Mouse (Mus musculus): Measurements from ENCODE around the gene Tcte2. TPM values are rescaled to one million over a fixed set of nuclear protein-coding genes. Genes with fewer than 3 reads are reported as not detected.

The Tcte2 gene
- polyA plus RNA-seq, 1 experiment from 2014 or later = 5.0 TPM

- peaks cover 0 to 6% of the 10 kb centered on the region in 2 experiments; a peak in 2 of 4 replicates for H3K4me1 ChIP-seq (ENCODE audit: control insufficient read depth in 2 of 2, insufficient read depth in 2 of 2, low read length in 2 of 2)
- no peaks in the 10 kb centered on the region for H3K9me3 ChIP-seq (ENCODE audit: control insufficient read depth, low read length)
- H3K4me3 ChIP-seq (ENCODE audit: control insufficient read depth in 1 of 2, insufficient read depth in 1 of 2, low read depth in 1 of 2, low read length in 2 of 2) = no peak overlapping the region
- WGBS = 85% methylated on average over 3 of the region's 3 CpGs
- no peaks in the 10 kb centered on the region for H3K27me3 ChIP-seq (ENCODE audit: control insufficient read depth, insufficient read depth, low read length)
- ATAC-seq (ENCODE audit: insufficient number of reproducible peaks, insufficient read depth, low FRiP score, low read depth) = no peak
- no peak overlapping the region for H3K9ac ChIP-seq (ENCODE audit: low read length)
- no peak overlapping the region for H3K27ac ChIP-seq (replicated peaks in 1 of 2; ENCODE audit: control insufficient read depth in 1 of 2, insufficient read depth in 1 of 2, low read depth in 2 of 2, low read length in 2 of 2)
- H3K36me3 ChIP-seq (ENCODE audit: control insufficient read depth, insufficient read depth, low read length) = no peaks in the 10 kb centered on the region
- no peak overlapping the region for H3K4me2 ChIP-seq (ENCODE audit: low read length)
Observed at GRCm38 (mm10) chr17:13712518-13712917, 49.1 kb downstream of the Tcte2 start.

GRCm38 (mm10) chr17:13712116-13712515 lies 49.5 kb downstream of the Tcte2 start:
- H3K27me3 ChIP-seq (ENCODE audit: control insufficient read depth, insufficient read depth, low read length) = no peaks in the 10 kb centered on the region
- ATAC-seq (ENCODE audit: insufficient number of reproducible peaks, insufficient read depth, low FRiP score, low read depth) = no peak
- H3K36me3 ChIP-seq (ENCODE audit: control insufficient read depth, insufficient read depth, low read length) = no peaks in the 10 kb centered on the region
- H3K4me2 ChIP-seq (ENCODE audit: low read length) = no peak overlapping the region
- H3K9ac ChIP-seq (ENCODE audit: low read length) = no peak overlapping the region
- H3K9me3 ChIP-seq (ENCODE audit: control insufficient read depth, low read length) = no peaks in the 10 kb centered on the region
- H3K4me3 ChIP-seq (ENCODE audit: control insufficient read depth in 1 of 2, insufficient read depth in 1 of 2, low read depth in 1 of 2, low read length in 2 of 2) = no peak overlapping the region
- 78% methylated on average over 6 of the region's 6 CpGs for WGBS
- no peak overlapping the region for H3K27ac ChIP-seq (replicated peaks in 1 of 2; ENCODE audit: control insufficient read depth in 1 of 2, insufficient read depth in 1 of 2, low read depth in 2 of 2, low read length in 2 of 2)
- H3K4me1 ChIP-seq (ENCODE audit: control insufficient read depth in 2 of 2, insufficient read depth in 2 of 2, low read length in 2 of 2) = peaks cover 0 to 5% of the 10 kb centered on the region in 2 experiments; a peak in 2 of 4 replicates

GRCm38 (mm10) chr17:13711173-13711572 lies 50.5 kb downstream of the Tcte2 start:
- H3K27ac ChIP-seq (replicated peaks in 1 of 2; ENCODE audit: control insufficient read depth in 1 of 2, insufficient read depth in 1 of 2, low read depth in 2 of 2, low read length in 2 of 2) = no peak overlapping the region
- no peaks in the 10 kb centered on the region for H3K9me3 ChIP-seq (ENCODE audit: control insufficient read depth, low read length)
- no peak overlapping the region for H3K9ac ChIP-seq (ENCODE audit: low read length)
- no peaks in the 10 kb centered on the region for H3K27me3 ChIP-seq (ENCODE audit: control insufficient read depth, insufficient read depth, low read length)
- H3K4me1 ChIP-seq (ENCODE audit: control insufficient read depth in 2 of 2, insufficient read depth in 2 of 2, low read length in 2 of 2) = peaks cover 0 to 5% of the 10 kb centered on the region in 2 experiments; a peak in 2 of 4 replicates
- no peaks in the 10 kb centered on the region for H3K36me3 ChIP-seq (ENCODE audit: control insufficient read depth, insufficient read depth, low read length)
- H3K4me3 ChIP-seq (ENCODE audit: control insufficient read depth in 1 of 2, insufficient read depth in 1 of 2, low read depth in 1 of 2, low read length in 2 of 2) = no peak overlapping the region
- H3K4me2 ChIP-seq (ENCODE audit: low read length) = no peak overlapping the region
- WGBS = 83% methylated on average over 5 of the region's 5 CpGs
- ATAC-seq (ENCODE audit: insufficient number of reproducible peaks, insufficient read depth, low FRiP score, low read depth) = no peak

DNA sequence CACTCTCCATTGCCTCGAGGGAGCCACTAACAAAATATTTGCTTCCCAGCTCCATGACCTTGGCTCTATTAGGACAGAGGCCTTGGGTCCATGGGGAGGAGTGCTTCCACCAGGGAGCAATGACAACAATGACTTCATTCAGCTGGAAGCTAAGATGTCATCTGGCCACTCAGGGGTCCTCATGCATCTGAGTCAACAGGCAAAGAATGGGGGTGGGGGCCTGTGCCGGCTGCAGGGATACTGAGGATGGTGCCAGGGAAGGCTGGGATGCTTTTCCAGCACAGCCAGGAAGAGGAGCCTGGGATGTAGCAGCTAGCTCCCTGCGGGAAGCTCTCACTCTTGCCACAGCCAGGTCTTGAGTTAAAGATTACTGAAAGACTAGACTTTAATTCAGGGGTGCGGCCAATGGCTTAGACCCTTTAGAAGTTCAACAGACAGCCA lies 56.1 kb downstream of the Tcte2 start:
- no peaks in the 10 kb centered on the region for H3K27me3 ChIP-seq (ENCODE audit: control insufficient read depth, insufficient read depth, low read length)
- ATAC-seq (ENCODE audit: insufficient number of reproducible peaks, insufficient read depth, low FRiP score, low read depth) = no peak
- no peak overlapping the region for H3K9ac ChIP-seq (ENCODE audit: low read length)
- H3K4me3 ChIP-seq (ENCODE audit: control insufficient read depth in 1 of 2, insufficient read depth in 1 of 2, low read depth in 1 of 2, low read length in 2 of 2) = no peak overlapping the region
- H3K4me1 ChIP-seq (ENCODE audit: control insufficient read depth in 2 of 2, insufficient read depth in 2 of 2, low read length in 2 of 2) = peaks cover 24 to 31% of the 10 kb centered on the region in 2 experiments
- 0 out of 4 replicates have a peak overlapping the region, but pooled peaks of 1 of the 2 experiments have one; percentile 27 for H3K27ac ChIP-seq (replicated peaks in 1 of 2; ENCODE audit: control insufficient read depth in 1 of 2, insufficient read depth in 1 of 2, low read depth in 2 of 2, low read length in 2 of 2)
- H3K4me2 ChIP-seq (ENCODE audit: low read length) = no peak overlapping the region
- H3K36me3 ChIP-seq (ENCODE audit: control insufficient read depth, insufficient read depth, low read length) = no peaks in the 10 kb centered on the region
- no peaks in the 10 kb centered on the region for H3K9me3 ChIP-seq (ENCODE audit: control insufficient read depth, low read length)
- 25% methylated on average over 4 of the region's 4 CpGs for WGBS

DNA sequence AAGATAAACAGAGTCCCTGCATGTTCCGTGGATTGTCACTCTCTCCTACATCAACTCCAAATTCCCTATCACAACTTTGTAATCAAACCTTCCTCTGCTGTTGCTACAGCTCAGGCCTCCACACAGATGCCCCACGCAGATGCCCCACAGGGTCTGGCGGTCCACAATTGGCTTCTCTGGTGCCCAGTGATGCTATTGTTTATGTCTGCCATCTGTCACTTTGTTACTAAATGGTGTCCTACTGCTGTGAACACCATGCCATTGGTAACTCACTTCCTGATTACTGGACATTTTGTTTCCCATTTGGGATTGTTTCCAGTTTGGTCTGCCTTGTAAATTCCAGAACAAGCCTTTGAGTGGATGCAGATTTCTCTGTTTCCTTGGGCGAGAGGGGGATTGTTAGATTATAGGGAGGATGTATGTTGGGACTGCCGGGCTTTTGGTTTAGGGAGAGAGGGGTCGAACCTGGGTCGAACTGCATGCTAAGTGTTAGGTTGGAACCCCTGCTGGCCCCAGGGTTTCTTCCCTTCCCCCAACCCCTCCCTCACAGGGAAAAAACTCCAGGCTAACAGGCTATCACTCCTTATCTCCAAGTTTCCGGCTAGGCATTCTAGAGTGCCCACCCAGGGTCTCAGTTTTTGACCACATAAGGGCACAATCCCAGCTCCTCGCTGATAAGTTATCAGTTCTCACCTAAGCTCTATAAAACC lies 57.9 kb downstream of the Tcte2 start:
- ATAC-seq (ENCODE audit: insufficient number of reproducible peaks, insufficient read depth, low FRiP score, low read depth) = no peak
- Histone ChIP-seq H3K9me3 (ENCODE audit: control insufficient read depth, low read length) (no peaks in the 10 kb centered on the region), H3K27ac (replicated peaks in 1 of 2; ENCODE audit: control insufficient read depth in 1 of 2, insufficient read depth in 1 of 2, low read depth in 2 of 2, low read length in 2 of 2) (peak overlapping the region; percentile 27 to 57; a peak in 3 of 4 replicates), H3K36me3 (ENCODE audit: control insufficient read depth, insufficient read depth, low read length) (no peaks in the 10 kb centered on the region), H3K27me3 (ENCODE audit: control insufficient read depth, insufficient read depth, low read length) (no peaks in the 10 kb centered on the region), H3K4me2 (ENCODE audit: low read length) (no peak overlapping the region), H3K4me1 (ENCODE audit: control insufficient read depth in 2 of 2, insufficient read depth in 2 of 2, low read length in 2 of 2) (peaks cover 39 to 42% of the 10 kb centered on the region in 2 experiments), H3K4me3 (ENCODE audit: control insufficient read depth in 1 of 2, insufficient read depth in 1 of 2, low read depth in 1 of 2, low read length in 2 of 2) (no peak overlapping the region), H3K9ac (ENCODE audit: low read length) (no peak overlapping the region)
- 25% methylated on average over 9 of the region's 9 CpGs for WGBS

DNA sequence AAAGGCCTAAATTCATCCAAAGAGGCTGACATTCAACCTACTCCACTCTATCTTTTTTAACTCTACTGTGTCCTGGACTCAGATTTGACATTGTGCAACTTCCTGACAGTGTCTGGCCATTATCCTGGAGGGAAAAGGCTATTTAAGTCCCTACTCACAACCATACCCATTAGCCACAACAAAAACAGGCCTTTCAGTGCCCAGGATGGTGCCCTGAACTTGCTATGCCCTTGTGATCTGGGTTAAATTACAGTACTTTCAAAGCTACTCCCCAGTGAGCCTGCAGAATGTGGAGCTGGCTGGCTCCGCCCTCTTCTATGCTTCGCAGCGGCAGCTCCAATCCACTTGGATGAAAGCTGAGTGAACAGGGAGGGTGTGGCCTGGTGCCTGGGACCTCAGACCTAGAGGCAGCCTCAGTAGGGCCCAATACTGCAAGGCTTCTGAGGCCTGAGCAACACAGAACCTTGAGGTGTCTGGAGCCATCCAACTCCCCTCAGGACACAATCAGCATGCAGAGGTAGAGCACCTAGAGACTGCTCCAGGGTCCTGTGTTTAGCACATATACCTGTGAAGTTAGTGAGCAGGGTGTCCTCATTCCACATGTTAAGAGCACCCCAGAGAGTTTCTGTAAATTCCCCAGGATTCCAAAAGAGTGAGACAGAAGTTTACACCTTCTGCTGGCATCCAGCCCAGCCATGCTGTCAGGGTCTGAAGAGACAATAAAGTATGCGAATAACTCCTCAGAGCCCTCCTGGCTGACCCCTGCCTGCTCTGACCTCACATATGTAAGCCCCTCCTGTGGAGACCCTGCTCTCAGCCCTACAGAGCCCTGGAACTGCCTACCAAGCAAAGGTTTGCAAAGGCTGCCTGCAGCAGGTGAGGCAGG lies 61.3 kb downstream of the Tcte2 start:
- 12% methylated on average over 4 of the region's 4 CpGs for whole genome bisulfite sequencing
- Histone ChIP-seq H3K27ac (replicated peaks in 1 of 2; ENCODE audit: control insufficient read depth in 1 of 2, insufficient read depth in 1 of 2, low read depth in 2 of 2, low read length in 2 of 2) (peak overlapping the region; percentile 80 to 87), H3K27me3 (ENCODE audit: control insufficient read depth, insufficient read depth, low read length) (no peaks in the 10 kb centered on the region), H3K4me2 (ENCODE audit: low read length) (no peak overlapping the region; the same call in 1 of the 2 replicates), H3K9me3 (ENCODE audit: control insufficient read depth, low read length) (no peaks in the 10 kb centered on the region), H3K36me3 (ENCODE audit: control insufficient read depth, insufficient read depth, low read length) (no peaks in the 10 kb centered on the region), H3K4me3 (ENCODE audit: control insufficient read depth in 1 of 2, insufficient read depth in 1 of 2, low read depth in 1 of 2, low read length in 2 of 2) (no peak overlapping the region), H3K9ac (ENCODE audit: low read length) (peak overlapping the region; percentile 44; the same call in 1 of the 2 replicates), H3K4me1 (ENCODE audit: control insufficient read depth in 2 of 2, insufficient read depth in 2 of 2, low read length in 2 of 2) (peaks cover 35 to 36% of the 10 kb centered on the region in 2 experiments)
- peak; percentile 64; the same call in 1 of the 2 replicates for ATAC-seq (ENCODE audit: insufficient number of reproducible peaks, insufficient read depth, low FRiP score, low read depth)

- Histone ChIP-seq H3K9me3 (ENCODE audit: control insufficient read depth, low read length) (no peaks in the 10 kb centered on the region), H3K27me3 (ENCODE audit: control insufficient read depth, insufficient read depth, low read length) (no peaks in the 10 kb centered on the region), H3K27ac (replicated peaks in 1 of 2; ENCODE audit: control insufficient read depth in 1 of 2, insufficient read depth in 1 of 2, low read depth in 2 of 2, low read length in 2 of 2) (peak overlapping the region; percentile 80 to 87), H3K4me3 (ENCODE audit: control insufficient read depth in 1 of 2, insufficient read depth in 1 of 2, low read depth in 1 of 2, low read length in 2 of 2) (no peak overlapping the region), H3K36me3 (ENCODE audit: control insufficient read depth, insufficient read depth, low read length) (no peaks in the 10 kb centered on the region), H3K9ac (ENCODE audit: low read length) (no peak overlapping the region), H3K4me2 (ENCODE audit: low read length) (no peak overlapping the region), H3K4me1 (ENCODE audit: control insufficient read depth in 2 of 2, insufficient read depth in 2 of 2, low read length in 2 of 2) (peaks cover 32 to 34% of the 10 kb centered on the region in 2 experiments)
- WGBS = 50% methylated on average over 7 of the region's 7 CpGs
- peak; percentile 73 for ATAC-seq (ENCODE audit: insufficient number of reproducible peaks, insufficient read depth, low FRiP score, low read depth)
Observed at GRCm38 (mm10) chr17:13699716-13700115, 61.9 kb downstream of the Tcte2 start.

Data from heart, embryonic 14.5 days (tissue).